Mouse (Mus musculus) hindbrain, embryonic 14.5 days (tissue): ENCODE data around the gene Ppil4. TPM values are rescaled to one million over a fixed set of nuclear protein-coding genes. Genes with fewer than 3 reads are reported as not detected.
A peak's percentile ranks its signal among the peaks of the same experiment; 100 is the strongest.

Source experiments
- ATAC-seq: fragments of 200-750 bp; cut with Nextera tagmentation; 2 replicates; pipeline ENCODE4 v1.8.0; 2017; ENCODE audit warnings: moderate number of reproducible peaks, mild to moderate bottlenecking, moderate TSS enrichment, moderate library complexity; ENCODE audit not compliant: low FRiP score
- DNase-seq: peaks from one replicate; pipeline ENCODE4 v3.0.0-alpha.2; 2015; ENCODE audit warnings: low spot score
- H3K27ac ChIP-seq: fragments of 300-500 bp; sonication (generic); 2 replicates; pipeline ENCODE4 v1.5.1; 2014; ENCODE audit warnings: mild to moderate bottlenecking, moderate library complexity
- H3K27me3 ChIP-seq: fragments of 300-500 bp; sonication (generic); 2 replicates; pipeline ENCODE4 v1.6.1; 2014; ENCODE audit warnings: mild to moderate bottlenecking, low read length, mixed read lengths; ENCODE audit not compliant: control insufficient read depth, insufficient read depth
- H3K36me3 ChIP-seq: fragments of 300-500 bp; sonication (generic); replicated peaks from 2 replicates; pipeline ENCODE4 v1.6.1; 2014; ENCODE audit not compliant: control insufficient read depth, insufficient read depth
- H3K4me1 ChIP-seq: fragments of 300-500 bp; sonication (generic); replicated peaks from 2 replicates; pipeline ENCODE4 v1.6.1; 2014; ENCODE audit warnings: antibody characterized with exemption, low read length, mixed read lengths; ENCODE audit not compliant: control insufficient read depth, insufficient read depth
- H3K4me2 ChIP-seq: fragments of 300-500 bp; sonication (generic); replicated peaks from 2 replicates; pipeline ENCODE4 v1.6.1; 2014; ENCODE audit warnings: mild to moderate bottlenecking, moderate library complexity
- H3K4me3 ChIP-seq: fragments of 300-500 bp; sonication (generic); replicated peaks from 2 replicates; pipeline ENCODE4 v1.5.1; 2014; ENCODE audit warnings: mild to moderate bottlenecking, low read length
- H3K9ac ChIP-seq: fragments of 300-500 bp; sonication (generic); 2 replicates; pipeline ENCODE4 v1.6.1; 2014
- H3K9me3 ChIP-seq: fragments of 300-500 bp; sonication (generic); 2 replicates; pipeline ENCODE4 v1.6.1; 2016; ENCODE audit warnings: low read length; ENCODE audit not compliant: control insufficient read depth
- WGBS: fragments of 180-500 bp; shearing (Covaris S2); extraction: QIAGEN DNeasy Blood & Tissue Kit; methylation state at CpG from one replicate; pipeline ENCODE4 v1.1.7; 2014; 5-methylcytosine and 5-hydroxymethylcytosine counted together
- polyA plus RNA-seq: library from polyadenylated mRNA; unstranded; fragments of >200 nt; fragmentation: Nextera tagmentation; extraction: Ambion mirVana; gene quantifications from 2 replicates; pipeline ENCODE4 v1.2.1, GENCODE M21; 2014

Ppil4 gene
- polyA plus RNA-seq, 1 experiment from 2014 or later = 42.5 TPM

DNA sequence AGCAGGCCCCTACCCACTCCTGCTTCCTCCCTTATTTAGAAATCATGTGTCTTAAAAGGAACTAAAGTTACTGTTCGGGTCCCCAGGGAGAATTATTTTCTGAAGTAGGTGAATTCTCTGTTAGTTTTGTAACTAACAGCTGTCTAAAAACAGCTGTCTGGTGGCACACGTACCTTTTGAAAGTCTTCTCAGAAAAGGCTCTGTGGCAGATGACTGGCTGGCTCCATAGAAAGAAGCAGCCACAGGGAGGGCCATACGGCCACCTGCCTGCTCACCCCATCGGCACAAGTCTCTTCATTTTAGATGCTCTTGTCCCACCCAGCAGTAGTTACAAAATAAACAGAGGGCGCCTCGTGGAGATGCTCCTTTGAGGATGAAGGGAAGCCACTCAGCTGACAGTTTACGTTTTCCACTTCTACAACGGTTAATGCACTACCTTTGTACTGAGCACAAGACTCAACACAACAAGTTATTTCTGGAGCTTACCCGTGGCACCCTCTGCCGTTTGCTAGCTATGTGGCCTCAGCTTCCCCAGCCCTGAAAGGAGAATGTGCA, 42.1 kb downstream of the Ppil4 start:
- Histone ChIP-seq H3K36me3 (no peaks in the 10 kb centered on the region), H3K4me2 (no peak overlapping the region), H3K27me3 (no peaks in the 10 kb centered on the region), H3K27ac (no peak overlapping the region), H3K4me1 (no peaks in the 10 kb centered on the region; the same call in 1 of the 2 replicates), H3K9ac (no peak overlapping the region), H3K9me3 (no peaks in the 10 kb centered on the region), H3K4me3 (no peak overlapping the region)
- 78% methylated on average over 10 of the region's 10 CpGs for WGBS
- DNase-seq (no peak), ATAC-seq (no peak)

DNA sequence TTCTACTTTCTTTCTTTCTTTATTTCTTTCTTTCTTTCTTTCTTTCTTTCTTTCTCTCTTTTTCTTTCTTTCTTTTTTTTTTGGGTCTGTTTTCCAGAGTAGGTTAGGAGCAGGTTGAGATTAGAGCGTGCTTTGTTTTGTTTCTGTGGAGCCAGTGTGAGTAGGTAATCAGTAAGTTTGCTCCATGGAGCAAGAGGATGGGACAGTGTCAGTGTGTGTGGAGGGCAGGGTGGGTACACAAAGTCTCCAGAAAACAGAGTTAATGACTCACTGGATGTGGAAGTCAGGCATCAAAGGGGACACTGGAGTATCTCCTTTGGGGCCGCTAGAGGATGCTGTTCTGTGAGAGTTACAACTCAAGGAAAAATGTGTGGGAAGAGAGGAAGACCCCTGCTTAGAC, 44.2 kb downstream of the Ppil4 start:
- WGBS = 76% methylated on average over 2 of the region's 2 CpGs
- no peak overlapping the region for H3K27ac ChIP-seq
- H3K9me3 ChIP-seq = no peaks in the 10 kb centered on the region
- DNase-seq (no peak), ATAC-seq (no peak)
- H3K4me2 ChIP-seq = no peak overlapping the region
- no peaks in the 10 kb centered on the region for H3K36me3 ChIP-seq
- H3K4me1 ChIP-seq = no peaks in the 10 kb centered on the region; the same call in 1 of the 2 replicates
- H3K9ac ChIP-seq = no peak overlapping the region
- no peaks in the 10 kb centered on the region for H3K27me3 ChIP-seq
- no peak overlapping the region for H3K4me3 ChIP-seq

DNA sequence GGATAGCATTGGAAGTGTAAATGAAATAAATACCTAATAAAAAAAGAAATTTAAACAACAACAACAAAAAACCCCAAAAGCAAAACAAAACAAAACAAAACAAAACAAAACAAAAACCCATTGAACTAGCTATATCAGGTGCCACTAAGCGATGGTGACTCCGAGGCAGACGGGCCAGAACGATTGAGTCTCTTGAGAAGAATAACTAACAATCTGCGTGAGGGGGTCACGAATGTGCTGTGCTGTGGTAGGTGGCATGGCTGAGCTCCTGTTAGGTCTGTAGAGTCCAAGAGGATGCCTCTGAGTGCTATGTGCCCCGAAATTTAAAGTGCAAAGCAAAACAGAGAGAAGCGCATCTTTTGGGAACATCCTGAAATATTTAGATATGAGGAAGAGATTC, 44.8 kb downstream of the Ppil4 start:
- no peaks in the 10 kb centered on the region for H3K4me1 ChIP-seq
- ATAC-seq (no peak), DNase-seq (no peak)
- no peak overlapping the region for H3K9ac ChIP-seq
- H3K4me2 ChIP-seq = no peak overlapping the region
- H3K27ac ChIP-seq = no peak overlapping the region
- no peak overlapping the region for H3K4me3 ChIP-seq
- H3K9me3 ChIP-seq = no peaks in the 10 kb centered on the region
- H3K27me3 ChIP-seq = no peaks in the 10 kb centered on the region
- no peaks in the 10 kb centered on the region for H3K36me3 ChIP-seq
- WGBS = 96% methylated on average over 8 of the region's 8 CpGs

DNA sequence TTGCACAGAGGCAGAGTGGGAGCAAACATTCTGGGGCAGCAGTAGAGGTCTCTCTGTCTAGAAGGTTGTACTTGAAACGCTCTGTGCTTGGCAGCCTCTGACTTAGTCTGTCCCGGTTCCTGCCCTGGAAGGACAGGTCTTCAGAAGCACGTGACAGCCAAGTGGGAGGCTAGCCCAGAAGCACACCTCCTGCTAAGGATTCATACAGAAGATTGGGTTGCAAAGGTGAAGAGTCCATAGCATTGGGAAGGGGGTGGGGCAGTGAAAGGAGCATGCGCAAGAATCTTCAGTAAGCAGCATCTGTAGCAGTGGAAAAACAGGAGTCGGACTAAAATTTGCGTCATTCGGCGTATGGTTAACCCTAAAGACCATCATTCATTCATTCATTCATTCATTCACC, 45.3 kb downstream of the Ppil4 start:
- H3K27ac ChIP-seq = no peak overlapping the region
- ATAC-seq (no peak), DNase-seq (no peak)
- H3K9ac ChIP-seq = no peak overlapping the region
- no peaks in the 10 kb centered on the region for H3K4me1 ChIP-seq
- H3K9me3 ChIP-seq = no peaks in the 10 kb centered on the region
- no peaks in the 10 kb centered on the region for H3K36me3 ChIP-seq
- H3K4me2 ChIP-seq = no peak overlapping the region
- H3K27me3 ChIP-seq = no peaks in the 10 kb centered on the region
- 89% methylated on average over 8 of the region's 8 CpGs for WGBS
- H3K4me3 ChIP-seq = no peak overlapping the region

DNA sequence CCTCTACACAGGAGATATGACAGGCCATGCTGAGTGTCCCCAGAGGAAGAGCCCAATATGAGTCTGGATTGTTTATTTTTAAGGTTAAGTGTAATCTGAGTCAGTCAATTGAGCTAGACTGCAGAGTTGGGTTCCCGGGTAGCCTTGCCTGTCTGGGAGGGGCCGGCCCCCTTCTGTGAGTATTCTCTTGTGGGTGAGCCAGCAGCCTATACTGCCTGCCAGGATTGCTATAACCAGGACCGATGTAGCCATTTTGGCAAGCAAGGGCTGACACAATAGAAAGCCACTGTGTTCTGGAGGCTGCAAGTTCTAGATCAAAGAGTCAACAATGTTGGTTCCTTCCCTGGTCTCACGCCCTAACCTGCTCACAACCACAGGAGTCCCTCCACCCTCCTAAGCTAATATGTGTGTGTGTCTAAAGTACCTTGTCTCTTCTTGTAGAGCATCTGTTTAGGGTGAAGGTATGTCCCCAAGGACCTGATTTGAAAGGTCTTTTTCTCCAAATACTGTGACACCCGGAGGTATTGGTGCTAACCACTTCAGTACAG, 46.3 kb downstream of the Ppil4 start:
- DNase-seq (no peak), ATAC-seq (no peak)
- no peaks in the 10 kb centered on the region for H3K9me3 ChIP-seq
- no peaks in the 10 kb centered on the region for H3K27me3 ChIP-seq
- H3K4me2 ChIP-seq = no peak overlapping the region
- no peak overlapping the region for H3K4me3 ChIP-seq
- 84% methylated on average over 5 of the region's 5 CpGs for WGBS
- no peak overlapping the region for H3K27ac ChIP-seq
- no peaks in the 10 kb centered on the region for H3K36me3 ChIP-seq
- no peak overlapping the region for H3K9ac ChIP-seq
- H3K4me1 ChIP-seq = no peaks in the 10 kb centered on the region

DNA sequence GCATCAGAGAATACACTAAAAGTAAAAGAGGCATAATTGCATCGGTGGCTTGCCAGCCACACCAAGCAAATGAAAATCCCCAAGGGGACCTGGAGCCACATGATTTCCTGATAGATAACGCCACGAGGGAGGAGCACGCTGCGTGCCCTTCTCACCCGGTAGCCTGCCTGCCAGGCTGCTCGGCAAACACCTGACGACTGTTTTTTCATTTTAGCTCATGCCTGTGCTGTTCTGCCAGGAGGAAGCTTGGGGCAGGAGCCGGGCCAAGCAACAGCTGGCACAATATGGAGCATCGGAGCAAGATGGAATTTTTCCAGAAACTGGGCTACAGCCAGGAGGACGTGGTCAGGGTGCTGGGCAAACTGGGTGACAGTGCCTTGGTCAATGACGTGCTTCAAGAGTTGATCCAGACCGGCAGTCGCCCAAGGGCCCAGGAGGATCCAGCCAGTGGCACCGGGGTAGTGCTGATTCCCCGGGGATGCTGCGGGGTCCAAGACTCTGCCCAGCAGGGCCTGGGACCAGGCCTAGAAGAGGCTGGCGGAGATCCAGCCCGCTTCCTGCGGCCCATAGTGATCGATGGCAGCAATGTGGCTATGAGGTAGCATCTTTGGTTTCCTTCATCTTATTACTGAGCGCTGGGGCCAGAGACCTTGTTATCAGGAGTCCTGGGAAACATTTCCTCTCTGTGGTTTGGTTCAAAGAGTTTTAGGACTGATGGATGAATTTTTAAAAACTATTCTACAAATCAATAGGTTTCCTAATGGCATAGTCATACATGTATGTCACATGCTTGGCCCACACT, 47.1 kb downstream of the Ppil4 start:
- peak; percentile 62; the same call in 1 of the 2 replicates for ATAC-seq
- no peak overlapping the region for H3K27ac ChIP-seq
- no peak for DNase-seq

DNA sequence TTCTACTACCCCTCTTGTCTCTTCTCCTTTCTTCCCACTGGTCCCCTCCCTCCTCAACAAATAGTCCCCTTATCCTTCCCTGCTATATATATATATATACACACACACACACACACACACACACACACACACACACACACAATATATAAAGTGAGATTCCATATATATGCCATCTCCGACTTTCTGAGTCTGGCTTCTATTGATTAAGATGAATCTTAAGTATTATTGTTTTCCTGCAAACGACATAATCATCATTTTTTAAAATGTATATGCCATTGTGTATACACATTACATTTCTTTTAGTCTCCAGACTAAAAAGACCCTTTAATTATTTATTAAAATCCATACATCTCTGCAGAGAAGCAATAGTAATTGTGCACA, 47.7 kb downstream of the Ppil4 start:
- no peak for DNase-seq
- WGBS = 81% methylated on average over 2 of the region's 2 CpGs
- Histone ChIP-seq H3K4me1 (no peaks in the 10 kb centered on the region), H3K9me3 (no peaks in the 10 kb centered on the region), H3K4me2 (no peak overlapping the region), H3K36me3 (no peaks in the 10 kb centered on the region), H3K27me3 (no peaks in the 10 kb centered on the region), H3K9ac (no peak overlapping the region), H3K27ac (no peak overlapping the region), H3K4me3 (no peak overlapping the region)
- no peak for ATAC-seq

More for the DNA sequence above, 47.1 kb downstream of the Ppil4 start:
- no peaks in the 10 kb centered on the region for H3K4me1 ChIP-seq
- 78% methylated on average over 22 of the region's 22 CpGs for WGBS
- no peak overlapping the region for H3K4me2 ChIP-seq
- H3K9me3 ChIP-seq = no peaks in the 10 kb centered on the region
- H3K9ac ChIP-seq = no peak overlapping the region
- no peaks in the 10 kb centered on the region for H3K36me3 ChIP-seq
- no peak overlapping the region for H3K4me3 ChIP-seq
- no peaks in the 10 kb centered on the region for H3K27me3 ChIP-seq

DNA sequence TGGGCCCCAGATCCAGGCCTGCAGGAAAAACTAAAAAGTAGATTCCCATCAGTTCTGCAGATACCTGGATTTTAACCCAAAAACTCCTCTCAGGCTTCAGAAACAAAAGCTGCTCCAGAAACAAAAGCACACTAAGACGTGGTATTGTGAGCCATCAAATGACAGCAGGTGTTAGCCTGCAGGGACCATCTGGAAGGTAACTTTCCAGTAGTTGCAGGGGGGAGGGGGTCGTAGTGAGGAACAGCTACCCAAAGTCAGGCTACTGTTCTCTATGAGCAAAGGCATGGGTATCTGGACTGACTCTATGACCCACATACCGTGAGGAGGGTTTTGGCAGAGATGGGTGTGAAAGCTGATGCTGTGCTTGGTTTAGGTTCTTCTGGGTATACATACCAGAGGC, 48.1 kb downstream of the Ppil4 start:
- H3K27me3 ChIP-seq = no peaks in the 10 kb centered on the region
- no peak for ATAC-seq
- no peak overlapping the region for H3K27ac ChIP-seq
- H3K9me3 ChIP-seq = no peaks in the 10 kb centered on the region
- no peaks in the 10 kb centered on the region for H3K36me3 ChIP-seq
- no peak for DNase-seq
- H3K4me2 ChIP-seq = no peak overlapping the region
- H3K9ac ChIP-seq = no peak overlapping the region
- no peaks in the 10 kb centered on the region for H3K4me1 ChIP-seq
- no peak overlapping the region for H3K4me3 ChIP-seq
- 60% methylated on average over 3 of the region's 3 CpGs for WGBS

DNA sequence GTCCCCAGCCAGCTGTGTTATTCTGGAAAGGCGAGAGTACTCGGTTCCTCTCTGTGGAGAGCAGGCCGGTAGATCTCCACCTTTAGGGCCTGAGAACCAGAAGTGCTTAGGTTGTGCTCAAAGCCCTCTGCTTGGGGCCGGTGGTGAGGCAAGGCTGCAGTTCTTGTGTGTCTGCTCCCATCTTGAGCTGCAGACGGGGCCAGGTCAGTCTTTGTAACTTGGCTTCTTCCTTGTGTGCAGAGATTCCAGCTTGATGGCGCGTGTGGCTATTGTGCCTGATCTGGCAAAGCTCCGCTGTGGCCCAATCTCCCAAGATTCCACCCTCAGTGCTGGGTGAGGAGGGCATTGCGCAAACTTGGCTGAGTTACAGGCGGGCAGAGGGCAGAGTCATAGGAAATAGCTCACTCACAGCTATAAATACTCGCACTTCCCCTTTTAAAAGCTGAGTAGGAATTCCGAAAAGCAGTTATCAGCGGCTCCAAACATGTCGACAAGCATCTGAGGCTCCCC, 48.9 kb downstream of the Ppil4 start:
- Histone ChIP-seq H3K9ac (no peak overlapping the region), H3K9me3 (no peaks in the 10 kb centered on the region), H3K4me2 (no peak overlapping the region), H3K27me3 (no peaks in the 10 kb centered on the region), H3K4me1 (no peaks in the 10 kb centered on the region), H3K4me3 (no peak overlapping the region), H3K36me3 (no peaks in the 10 kb centered on the region), H3K27ac (no peak overlapping the region)
- ATAC-seq (no peak), DNase-seq (no peak)
- 69% methylated on average over 14 of the region's 14 CpGs for WGBS
